Mouse (Mus musculus): ENCODE results near the gene Padi6. TPM values are rescaled to one million over a fixed set of nuclear protein-coding genes. Genes with fewer than 3 reads are reported as not detected.
A peak's percentile ranks its signal among the peaks of the same experiment; 100 is the strongest.

Padi6 gene
- total RNA-seq, 2 experiments from 2014 or later, result 0.55 TPM; not detected in 1

- peak; percentile 61 for DNase-seq
Observed at GRCm38 (mm10) chr4:140684141-140684871, 58.1 kb downstream of the Padi6 start.

- no peak for DNase-seq
Observed at GRCm38 (mm10) chr4:140683608-140684007, 58.8 kb downstream of the Padi6 start.

GRCm38 (mm10) chr4:140680731-140681397, 61.6 kb downstream of the Padi6 start:
- no peak for DNase-seq

- DNase-seq, result peak; percentile 84
Observed at GRCm38 (mm10) chr4:140679723-140680380, 62.6 kb downstream of the Padi6 start.

- peak; percentile 47 for DNase-seq
Observed at GRCm38 (mm10) chr4:140679038-140679437, 63.4 kb downstream of the Padi6 start.

Small RNAs within 50 kb of the gene (microRNA-seq; reads per million reads assigned to microRNA genes)
- gene Gm23045 (not detected), gene Gm25951 (not detected)

Other genes starting within 250 kb of the Padi6 start
- gene Arhgef10l, start 76.6 kb downstream of the Padi6 start, total RNA-seq (2021), result 10 to 100 TPM; 17.5 to 25.7 TPM
- gene Rcc2, start 42.1 kb downstream of the Padi6 start, total RNA-seq (2021), result 10 to 100 TPM; 69.2 to 74.3 TPM
- gene Padi4, start 31.6 kb upstream of the Padi6 start, total RNA-seq (2021), result 1 to 10 TPM; 1.1 to 1.2 TPM
- gene Padi3, start 68.0 kb upstream of the Padi6 start, total RNA-seq (2021), result under 1 TPM in 1 of 2 experiments, not detected in 1; 0.24 TPM
- gene Padi1, start 103.1 kb upstream of the Padi6 start, total RNA-seq (2021), result not detected
- 1 to 10 TPM; 2.4 to 5.5 TPM for gene Padi2, start 163.7 kb upstream of the Padi6 start, total RNA-seq (2021)
- gene Sdhb, start 218.6 kb upstream of the Padi6 start, total RNA-seq (2021), result 100 to 1,000 TPM; 722 to 784 TPM
- gene Atp13a2, start 244.2 kb upstream of the Padi6 start, total RNA-seq (2021), result 10 to 100 TPM; 31.9 to 39.9 TPM